Mouse (Mus musculus) neural tube, embryonic 14.5 days (tissue): ENCODE measurements around the gene Ugt2a1. TPM values are rescaled to one million over a fixed set of nuclear protein-coding genes. Genes with fewer than 3 reads are reported as not detected.
"Not testable (repeated sequence)": the region's sequence is repeated elsewhere in the genome, so short reads cannot be mapped to it uniquely, and the experiment has no call there.

Experiments used
- ATAC-seq: fragments of 200-750 bp; cut with Nextera tagmentation; 2 replicates; pipeline ENCODE4 v1.8.0; 2017; ENCODE audit warnings: low read depth, mild to moderate bottlenecking, moderate TSS enrichment, moderate library complexity
- H3K27ac ChIP-seq: fragments of 300-500 bp; sonication (generic); 2 replicates; pipeline ENCODE4 v1.5.1; 2014; ENCODE audit warnings: low read depth, mild to moderate bottlenecking, control low read depth, low read length, moderate library complexity, mixed read lengths
- H3K27me3 ChIP-seq: fragments of 300-500 bp; sonication (generic); 2 replicates; pipeline ENCODE4 v1.6.1; 2014; ENCODE audit warnings: low read length; ENCODE audit not compliant: control insufficient read depth, insufficient read depth
- H3K36me3 ChIP-seq: fragments of 300-500 bp; sonication (generic); 2 replicates; pipeline ENCODE4 v1.6.1; 2014; ENCODE audit warnings: low read length, mixed read lengths; ENCODE audit not compliant: control insufficient read depth, insufficient read depth
- H3K4me1 ChIP-seq: fragments of 300-500 bp; sonication (generic); 2 replicates; pipeline ENCODE4 v1.6.1; 2014; ENCODE audit warnings: low read length; ENCODE audit not compliant: control insufficient read depth, insufficient read depth
- H3K4me2 ChIP-seq: fragments of 300-500 bp; sonication (generic); 2 replicates; pipeline ENCODE4 v1.6.1; 2014; ENCODE audit warnings: mild to moderate bottlenecking, low read depth, low read length, control low read depth
- H3K4me3 ChIP-seq: fragments of 300-500 bp; sonication (generic); 2 replicates; pipeline ENCODE4 v1.5.1; 2014; ENCODE audit warnings: low read depth, low read length, control low read depth, mixed read lengths
- H3K9ac ChIP-seq: fragments of 300-500 bp; sonication (generic); replicated peaks from 2 replicates; pipeline ENCODE4 v1.6.1; 2014; ENCODE audit warnings: low read depth, mild to moderate bottlenecking, control low read depth, low read length, mixed read lengths
- H3K9me3 ChIP-seq: fragments of 300-500 bp; sonication (generic); 2 replicates; pipeline ENCODE4 v1.6.1; 2016; ENCODE audit warnings: low read length; ENCODE audit not compliant: control insufficient read depth
- WGBS: fragments of 180-500 bp; shearing (Covaris S2); extraction: QIAGEN DNeasy Blood & Tissue Kit; methylation state at CpG from one replicate; pipeline ENCODE4 v1.1.7; 2014; 5-methylcytosine and 5-hydroxymethylcytosine counted together
- polyA plus RNA-seq: library from polyadenylated mRNA; unstranded; fragments of >200 nt; fragmentation: Nextera tagmentation; extraction: Ambion mirVana; gene quantifications from 2 replicates; pipeline ENCODE4 v1.2.1, GENCODE M21; 2014

Ugt2a1 gene
- polyA plus RNA-seq, result not detected in 2 replicates

- Histone ChIP-seq H3K9ac (no peak within 1 kb of the TSS), H3K4me3 (no peak within 1 kb of the TSS), H3K27me3 (no peaks in the 10 kb centered on the region), H3K4me1 (no peaks in the 10 kb centered on the region), H3K27ac (no peak within 1 kb of the TSS), H3K9me3 (no peaks in the 10 kb centered on the region), H3K4me2 (no peak within 1 kb of the TSS), H3K36me3 (no peaks in the 10 kb centered on the region)
- ATAC-seq, result no peak
- WGBS, result 91% methylated on average over 1 of the region's 1 CpGs
Measured at GRCm38 (mm10) chr5:87490771-87491170, at the start of gene Ugt2a1. Gene Ugt2a1 (minus strand): TSS chr5:87490871.

GRCm38 (mm10) chr5:87538111-87538510 is 47.4 kb upstream of the Ugt2a1 start, which contains the start of gene Sult1b1:
Gene Sult1b1 (minus strand): TSS chr5:87538195.
- no peaks in the 10 kb centered on the region for H3K9me3 ChIP-seq
- H3K27ac ChIP-seq, result no peak within 1 kb of the TSS
- no peaks in the 10 kb centered on the region for H3K4me1 ChIP-seq
- no peaks in the 10 kb centered on the region for H3K36me3 ChIP-seq
- no peak within 1 kb of the TSS for H3K9ac ChIP-seq
- 93% methylated on average over 2 of the region's 2 CpGs for WGBS
- no peak for ATAC-seq
- no peak within 1 kb of the TSS for H3K4me2 ChIP-seq
- no peak within 1 kb of the TSS for H3K4me3 ChIP-seq
- no peaks in the 10 kb centered on the region for H3K27me3 ChIP-seq

- Histone ChIP-seq H3K9ac (no peak overlapping the region), H3K4me2 (no peak overlapping the region), H3K4me3 (no peak overlapping the region), H3K27ac (no peak overlapping the region), H3K36me3 (no peaks in the 10 kb centered on the region), H3K4me1 (no peaks in the 10 kb centered on the region), H3K9me3 (no peaks in the 10 kb centered on the region), H3K27me3 (no peaks in the 10 kb centered on the region)
- 74% methylated on average over 4 of the region's 4 CpGs for WGBS
- no peak for ATAC-seq
Measured at GRCm38 (mm10) chr5:87535994-87536644, 45.4 kb upstream of the Ugt2a1 start.

- Histone ChIP-seq H3K4me2 (no peak overlapping the region), H3K9me3 (no peaks in the 10 kb centered on the region), H3K27me3 (no peaks in the 10 kb centered on the region), H3K9ac (no peak overlapping the region), H3K4me3 (no peak overlapping the region), H3K4me1 (no peaks in the 10 kb centered on the region), H3K36me3 (no peaks in the 10 kb centered on the region), H3K27ac (no peak overlapping the region)
- ATAC-seq, result no peak
- 75% methylated on average over 2 of the region's 2 CpGs for WGBS
Measured at GRCm38 (mm10) chr5:87532288-87532687, 41.6 kb upstream of the Ugt2a1 start.

- not testable (repeated sequence) for H3K4me1 ChIP-seq, H3K9me3 ChIP-seq, H3K4me2 ChIP-seq, H3K27ac ChIP-seq, H3K9ac ChIP-seq, H3K27me3 ChIP-seq, ATAC-seq, H3K4me3 ChIP-seq, H3K36me3 ChIP-seq
- 95% methylated on average over 2 of the region's 2 CpGs for WGBS
Measured at GRCm38 (mm10) chr5:87523561-87523960, 32.9 kb upstream of the Ugt2a1 start.

DNA sequence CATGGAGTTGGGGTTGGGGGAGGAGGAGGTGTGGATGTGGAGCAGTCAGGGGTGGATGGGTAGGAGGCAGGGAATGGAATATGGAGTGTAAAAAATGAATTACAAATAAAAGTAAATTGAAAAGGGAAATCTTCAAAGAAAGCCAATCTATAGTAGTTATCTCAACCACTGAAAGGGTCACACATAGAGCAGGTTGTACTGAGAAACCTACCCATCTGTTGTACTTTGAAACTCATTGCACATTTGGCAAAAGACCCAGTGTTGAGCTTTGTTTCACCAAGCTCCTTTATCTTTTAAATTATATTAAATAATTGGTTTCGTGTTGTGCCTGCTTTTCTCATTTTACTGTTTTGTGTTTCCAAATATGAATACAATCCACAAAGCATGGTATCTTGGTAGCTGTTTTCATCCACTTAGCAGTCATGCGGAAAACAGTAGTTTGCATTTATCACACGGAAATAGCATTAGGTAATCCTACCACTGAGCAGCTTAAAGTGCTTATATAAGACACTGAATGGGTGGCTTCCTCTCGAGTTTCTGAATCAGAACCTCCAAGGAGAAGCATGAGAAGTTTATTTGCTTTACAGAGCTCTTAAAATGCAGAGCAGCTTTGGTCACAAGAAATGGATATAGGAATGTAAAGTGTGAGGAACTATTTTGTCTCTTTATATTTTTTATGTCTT is 15.2 kb upstream of the Ugt2a1 start:
- Histone ChIP-seq H3K27ac (no peak overlapping the region), H3K4me2 (no peak overlapping the region), H3K4me3 (no peak overlapping the region), H3K27me3 (no peaks in the 10 kb centered on the region), H3K4me1 (no peaks in the 10 kb centered on the region), H3K9me3 (no peaks in the 10 kb centered on the region), H3K9ac (no peak overlapping the region), H3K36me3 (no peaks in the 10 kb centered on the region)
- no peak for ATAC-seq
- WGBS, result 70% methylated on average over 4 of the region's 4 CpGs

DNA sequence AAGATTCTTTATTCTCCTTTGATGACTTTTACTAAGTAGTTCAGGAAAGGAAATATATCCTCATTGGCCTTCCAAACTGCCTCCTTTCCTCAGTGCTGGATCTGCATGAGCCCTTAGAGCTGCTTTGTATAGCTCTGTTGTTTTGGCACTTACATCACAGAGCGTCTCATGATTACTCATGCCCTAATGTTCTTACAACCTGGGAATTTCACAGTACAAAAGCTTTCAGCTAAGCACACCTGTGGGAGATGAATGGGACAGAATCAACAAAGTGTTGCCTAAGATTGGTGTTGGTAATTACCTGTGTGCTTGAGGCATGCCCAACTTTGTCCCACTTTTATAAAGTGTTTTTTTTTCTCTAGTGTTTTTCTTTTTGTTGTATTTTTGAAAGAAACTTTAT is 12.0 kb upstream of the Ugt2a1 start:
- WGBS, result 62% methylated on average over 1 of the region's 1 CpGs
- Histone ChIP-seq H3K9me3 (no peaks in the 10 kb centered on the region), H3K27me3 (no peaks in the 10 kb centered on the region), H3K9ac (no peak overlapping the region), H3K36me3 (no peaks in the 10 kb centered on the region), H3K4me1 (no peaks in the 10 kb centered on the region), H3K4me3 (no peak overlapping the region), H3K27ac (no peak overlapping the region), H3K4me2 (no peak overlapping the region)
- no peak for ATAC-seq

DNA sequence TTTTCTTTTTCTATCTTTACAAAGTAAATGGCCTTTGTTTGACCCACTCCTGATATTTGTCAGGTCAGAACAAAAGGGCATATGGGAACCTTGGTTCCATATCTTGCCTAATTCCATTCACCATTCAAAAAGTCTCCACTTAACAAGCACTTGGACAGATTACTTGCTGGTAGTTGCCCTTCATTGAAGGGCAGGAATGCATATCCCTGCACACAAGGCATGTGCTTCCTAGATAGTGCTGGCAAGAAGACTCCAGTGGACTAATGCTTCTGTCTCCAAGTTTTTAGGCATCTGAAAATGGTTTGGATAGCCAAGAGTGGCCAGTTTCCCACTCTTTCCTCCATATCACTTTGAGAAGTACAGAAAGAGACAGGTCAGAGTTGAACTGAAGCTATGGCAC is 8.7 kb upstream of the Ugt2a1 start:
- no peaks in the 10 kb centered on the region for H3K27me3 ChIP-seq
- H3K4me3 ChIP-seq, result no peak overlapping the region
- H3K4me1 ChIP-seq, result no peaks in the 10 kb centered on the region
- H3K4me2 ChIP-seq, result no peak overlapping the region
- H3K27ac ChIP-seq, result no peak overlapping the region
- no peak for ATAC-seq
- H3K36me3 ChIP-seq, result no peaks in the 10 kb centered on the region
- H3K9ac ChIP-seq, result no peak overlapping the region
- H3K9me3 ChIP-seq, result no peaks in the 10 kb centered on the region

GRCm38 (mm10) chr5:87498936-87499335 is 8.3 kb upstream of the Ugt2a1 start:
- Histone ChIP-seq H3K27ac (no peak overlapping the region), H3K9me3 (no peaks in the 10 kb centered on the region), H3K9ac (no peak overlapping the region), H3K4me3 (no peak overlapping the region), H3K27me3 (no peaks in the 10 kb centered on the region), H3K4me1 (no peaks in the 10 kb centered on the region), H3K4me2 (no peak overlapping the region), H3K36me3 (no peaks in the 10 kb centered on the region)
- ATAC-seq, result no peak
